Mouse (Mus musculus): ENCODE data around the gene Mgat4b. TPM values are rescaled to one million over a fixed set of nuclear protein-coding genes. Genes with fewer than 3 reads are reported as not detected.
A peak's percentile ranks its signal among the peaks of the same experiment; 100 is the strongest.

The Mgat4b gene
- polyA plus RNA-seq, 1 experiment from 2014 or later = 29.2 TPM

GRCm38 (mm10) chr11:50227736-50228135 is 17.0 kb downstream of the Mgat4b start:
- no peak overlapping the region for H3K27ac ChIP-seq
- peaks cover 47% of the 10 kb centered on the region for H3K4me1 ChIP-seq (replicated peaks)
- H3K36me3 ChIP-seq = peaks cover 13% of the 10 kb centered on the region
- no peak overlapping the region for H3K4me3 ChIP-seq
- H3K27me3 ChIP-seq = 0 out of 2 replicates have a peak, but pooled peaks cover 5% of the 10 kb centered on the region
- H3K9ac ChIP-seq = no peak overlapping the region
- no peak overlapping the region for H3K4me2 ChIP-seq
- no peaks in the 10 kb centered on the region for H3K9me3 ChIP-seq (replicated peaks)
- WGBS = 80% methylated on average over 4 of the region's 4 CpGs
- no peak for ATAC-seq (replicated peaks; ENCODE audit: insufficient number of reproducible peaks, insufficient read depth, low FRiP score, low read depth)

GRCm38 (mm10) chr11:50228772-50229171 is 18.1 kb downstream of the Mgat4b start:
- Histone ChIP-seq H3K27ac (no peak overlapping the region), H3K27me3 (0 out of 2 replicates have a peak, but pooled peaks cover 5% of the 10 kb centered on the region), H3K4me1 (replicated peaks) (peaks cover 42% of the 10 kb centered on the region), H3K4me3 (no peak overlapping the region), H3K4me2 (no peak overlapping the region), H3K9ac (no peak overlapping the region), H3K9me3 (replicated peaks) (no peaks in the 10 kb centered on the region), H3K36me3 (peaks cover 23% of the 10 kb centered on the region)
- 56% methylated on average over 3 of the region's 3 CpGs for WGBS
- ATAC-seq (replicated peaks; ENCODE audit: insufficient number of reproducible peaks, insufficient read depth, low FRiP score, low read depth) = no peak

- H3K27ac ChIP-seq = no peak overlapping the region
- no peak overlapping the region for H3K9ac ChIP-seq
- peaks cover 29% of the 10 kb centered on the region for H3K36me3 ChIP-seq
- H3K4me2 ChIP-seq = no peak overlapping the region
- no peak for ATAC-seq (replicated peaks; ENCODE audit: insufficient number of reproducible peaks, insufficient read depth, low FRiP score, low read depth)
- peaks cover 38% of the 10 kb centered on the region for H3K4me1 ChIP-seq (replicated peaks)
- no peak overlapping the region for H3K4me3 ChIP-seq
- WGBS = 62% methylated on average over 7 of the region's 7 CpGs
- H3K9me3 ChIP-seq (replicated peaks) = no peaks in the 10 kb centered on the region
- 0 out of 2 replicates have a peak, but pooled peaks cover 5% of the 10 kb centered on the region for H3K27me3 ChIP-seq
These were observed 18.7 kb downstream of the Mgat4b start for GRCm38 (mm10) chr11:50229252-50229910.

GRCm38 (mm10) chr11:50230481-50231304 is 20.0 kb downstream of the Mgat4b start:
- Histone ChIP-seq H3K4me1 (replicated peaks) (peaks cover 38% of the 10 kb centered on the region), H3K36me3 (peaks cover 38% of the 10 kb centered on the region), H3K27ac (no peak overlapping the region), H3K4me3 (peak overlapping the region; percentile 28), H3K27me3 (0 out of 2 replicates have a peak, but pooled peaks cover 5% of the 10 kb centered on the region), H3K9me3 (replicated peaks) (no peaks in the 10 kb centered on the region), H3K4me2 (peak overlapping the region; percentile 60), H3K9ac (no peak overlapping the region)
- 38% methylated on average over 45 of the region's 45 CpGs for WGBS
- no peak for ATAC-seq (replicated peaks; ENCODE audit: insufficient number of reproducible peaks, insufficient read depth, low FRiP score, low read depth)

- H3K9me3 ChIP-seq (replicated peaks) = no peaks in the 10 kb centered on the region
- H3K4me1 ChIP-seq (replicated peaks) = peaks cover 36% of the 10 kb centered on the region
- 0 out of 2 replicates have a peak, but pooled peaks cover 5% of the 10 kb centered on the region for H3K27me3 ChIP-seq
- H3K9ac ChIP-seq = no peak overlapping the region
- peaks cover 38% of the 10 kb centered on the region for H3K36me3 ChIP-seq
- no peak overlapping the region for H3K27ac ChIP-seq
- peak overlapping the region; percentile 28; the same call in 1 of the 2 replicates for H3K4me3 ChIP-seq
- no peak for ATAC-seq (replicated peaks; ENCODE audit: insufficient number of reproducible peaks, insufficient read depth, low FRiP score, low read depth)
- 27% methylated on average over 8 of the region's 8 CpGs for WGBS
- peak overlapping the region; percentile 60 for H3K4me2 ChIP-seq
These were observed 20.7 kb downstream of the Mgat4b start for GRCm38 (mm10) chr11:50231411-50231810.

GRCm38 (mm10) chr11:50233022-50233421 is 22.3 kb downstream of the Mgat4b start:
- no peak for ATAC-seq (replicated peaks; ENCODE audit: insufficient number of reproducible peaks, insufficient read depth, low FRiP score, low read depth)
- H3K36me3 ChIP-seq = peaks cover 38% of the 10 kb centered on the region
- H3K27ac ChIP-seq = no peak overlapping the region
- no peaks in the 10 kb centered on the region for H3K9me3 ChIP-seq (replicated peaks)
- no peak overlapping the region for H3K9ac ChIP-seq
- whole genome bisulfite sequencing = 92% methylated on average over 13 of the region's 13 CpGs
- H3K27me3 ChIP-seq = peaks cover 20% of the 10 kb centered on the region
- no peak overlapping the region for H3K4me3 ChIP-seq
- no peak overlapping the region for H3K4me2 ChIP-seq
- peaks cover 36% of the 10 kb centered on the region for H3K4me1 ChIP-seq (replicated peaks)

- H3K4me1 ChIP-seq (replicated peaks) = peaks cover 35% of the 10 kb centered on the region
- no peaks in the 10 kb centered on the region for H3K9me3 ChIP-seq (replicated peaks)
- 79% methylated on average over 11 of the region's 11 CpGs for WGBS
- H3K27me3 ChIP-seq = peaks cover 28% of the 10 kb centered on the region
- H3K9ac ChIP-seq = no peak overlapping the region
- H3K4me2 ChIP-seq = no peak overlapping the region
- no peak overlapping the region for H3K27ac ChIP-seq
- peaks cover 38% of the 10 kb centered on the region for H3K36me3 ChIP-seq
- H3K4me3 ChIP-seq = no peak overlapping the region
- ATAC-seq (replicated peaks; ENCODE audit: insufficient number of reproducible peaks, insufficient read depth, low FRiP score, low read depth) = no peak
These were observed 23.3 kb downstream of the Mgat4b start for GRCm38 (mm10) chr11:50233993-50234392.

GRCm38 (mm10) chr11:50234606-50235005 is 23.9 kb downstream of the Mgat4b start:
- no peak overlapping the region for H3K4me2 ChIP-seq
- no peak overlapping the region for H3K27ac ChIP-seq
- ATAC-seq (replicated peaks; ENCODE audit: insufficient number of reproducible peaks, insufficient read depth, low FRiP score, low read depth) = no peak
- H3K9ac ChIP-seq = no peak overlapping the region
- no peak overlapping the region for H3K4me3 ChIP-seq
- peaks cover 38% of the 10 kb centered on the region for H3K36me3 ChIP-seq
- 96% methylated on average over 25 of the region's 25 CpGs for WGBS
- peaks cover 30% of the 10 kb centered on the region for H3K4me1 ChIP-seq (replicated peaks)
- peaks cover 28% of the 10 kb centered on the region for H3K27me3 ChIP-seq
- no peaks in the 10 kb centered on the region for H3K9me3 ChIP-seq (replicated peaks)

- WGBS = 0% methylated on average over 27 of the region's 27 CpGs
- peaks cover 37% of the 10 kb centered on the region for H3K36me3 ChIP-seq
- peak overlapping the region; percentile 85 for H3K4me2 ChIP-seq
- ATAC-seq (replicated peaks; ENCODE audit: insufficient number of reproducible peaks, insufficient read depth, low FRiP score, low read depth) = peak; percentile 90
- H3K4me1 ChIP-seq (replicated peaks) = peaks cover 24% of the 10 kb centered on the region
- H3K9me3 ChIP-seq (replicated peaks) = no peaks in the 10 kb centered on the region
- H3K27ac ChIP-seq = no peak overlapping the region
- H3K9ac ChIP-seq = peak overlapping the region; percentile 37
- peak overlapping the region; percentile 56 for H3K4me3 ChIP-seq
- peaks cover 28% of the 10 kb centered on the region for H3K27me3 ChIP-seq
These were observed 25.8 kb downstream of the Mgat4b start for GRCm38 (mm10) chr11:50236540-50236936.

- Histone ChIP-seq H3K4me1 (replicated peaks) (peaks cover 24% of the 10 kb centered on the region), H3K4me3 (peak overlapping the region; percentile 56), H3K27me3 (peaks cover 27% of the 10 kb centered on the region), H3K9me3 (replicated peaks) (no peaks in the 10 kb centered on the region), H3K27ac (no peak overlapping the region), H3K36me3 (peaks cover 31% of the 10 kb centered on the region), H3K9ac (peak overlapping the region; percentile 37), H3K4me2 (peak overlapping the region; percentile 85)
- peak; percentile 27; the same call in 1 of the 2 replicates for ATAC-seq (replicated peaks; ENCODE audit: insufficient number of reproducible peaks, insufficient read depth, low FRiP score, low read depth)
- 3% methylated on average over 66 of the region's 66 CpGs for WGBS
These were observed 26.5 kb downstream of the Mgat4b start for GRCm38 (mm10) chr11:50236937-50237835.

- peak within 1 kb of the TSS; percentile 85 for H3K4me2 ChIP-seq
- H3K36me3 ChIP-seq = peaks cover 19% of the 10 kb centered on the region
- peaks cover 24% of the 10 kb centered on the region for H3K4me1 ChIP-seq (replicated peaks)
- H3K27ac ChIP-seq = no peak within 1 kb of the TSS
- H3K9ac ChIP-seq = peak within 1 kb of the TSS; percentile 37; the same call in 1 of the 2 replicates
- no peaks in the 10 kb centered on the region for H3K9me3 ChIP-seq (replicated peaks)
- 33% methylated on average over 10 of the region's 10 CpGs for WGBS
- ATAC-seq (replicated peaks; ENCODE audit: insufficient number of reproducible peaks, insufficient read depth, low FRiP score, low read depth) = no peak
- peak within 1 kb of the TSS; percentile 56 for H3K4me3 ChIP-seq
- peaks cover 23% of the 10 kb centered on the region for H3K27me3 ChIP-seq
These were observed 27.6 kb downstream of the Mgat4b start, which contains the start of gene Ltc4s for GRCm38 (mm10) chr11:50238324-50238723. Gene Ltc4s, minus strand, starts transcription at chr11:50238616.
